Mouse (Mus musculus) MEL (cell line): ENCODE data around the gene Tppp2. TPM values are rescaled to one million over a fixed set of nuclear protein-coding genes. Genes with fewer than 3 reads are reported as not detected.

Source experiments
- DNase-seq: peaks from one replicate; pipeline ENCODE4 v3.0.0; 2011; ENCODE audit warnings: low read depth, low spot score
- H3K27ac ChIP-seq: 2 replicates; pipeline ENCODE4 v1.5.1; 2012; ENCODE audit warnings: low read depth, mild to moderate bottlenecking, control low read depth, low read length, moderate library complexity; ENCODE audit not compliant: control insufficient read depth
- H3K27me3 ChIP-seq, 2 experiments: fragments of 150-350 bp in 1 of 2; sonication (generic) in 1 of 2; 2 replicates each; pipeline ENCODE4 v1.6.1; 2012; ENCODE audit warnings: low read length in 2 of 2, mild to moderate bottlenecking in 2 of 2, improper control_type of control experiment in 1 of 2, moderate library complexity in 1 of 2; ENCODE audit not compliant: insufficient read depth in 2 of 2, control insufficient read depth in 1 of 2
- H3K36me3 ChIP-seq, 2 experiments: 2 replicates each; pipeline ENCODE4 v1.6.1; 2012 to 2014; ENCODE audit warnings: low read length in 2 of 2, improper control_type of control experiment in 1 of 2, inconsistent platforms in 1 of 2, mild to moderate bottlenecking in 1 of 2; ENCODE audit not compliant: insufficient read depth in 2 of 2, control insufficient read depth in 1 of 2
- H3K4me1 ChIP-seq, 2 experiments: fragments of 150-350 bp in 1 of 2; sonication (generic) in 1 of 2; 2 replicates each; pipeline ENCODE4 v1.6.1; 2012; ENCODE audit warnings: low read length in 2 of 2, improper control_type of control experiment in 1 of 2, mild to moderate bottlenecking in 1 of 2; ENCODE audit not compliant: insufficient read depth in 2 of 2, control insufficient read depth in 1 of 2
- H3K4me3 ChIP-seq, 2 experiments: fragments of 150-350 bp in 1 of 2; sonication (generic) in 1 of 2; 2 replicates each; pipeline ENCODE4 v1.5.1; 2012; ENCODE audit warnings: low read depth in 2 of 2, low read length in 2 of 2, mild to moderate bottlenecking in 2 of 2, moderate library complexity in 2 of 2, control low read depth in 1 of 2, improper control_type of control experiment in 1 of 2; ENCODE audit not compliant: control insufficient read depth in 1 of 2, insufficient read depth in 1 of 2
- H3K79me2 ChIP-seq: 2 replicates; pipeline ENCODE4 v1.6.1; 2012; ENCODE audit warnings: mild to moderate bottlenecking, low read length, moderate library complexity; ENCODE audit not compliant: control insufficient read depth, poor library complexity, insufficient read depth
- H3K9ac ChIP-seq: 2 replicates; pipeline ENCODE4 v1.6.1; 2012; ENCODE audit warnings: low read depth, mild to moderate bottlenecking, control low read depth, low read length, moderate library complexity; ENCODE audit not compliant: control insufficient read depth, poor library complexity, severe bottlenecking
- H3K9me3 ChIP-seq: fragments of 150-350 bp; sonication (generic); replicated peaks from 2 replicates; pipeline ENCODE4 v1.6.1; 2012; ENCODE audit warnings: mild to moderate bottlenecking, low read length, improper control_type of control experiment, moderate library complexity; ENCODE audit not compliant: insufficient read depth
- BHLHE40 ChIP-seq: IDR thresholded peaks from 2 replicates; pipeline ENCODE4 v1.6.1; 2012; ENCODE audit warnings: low read depth, mild to moderate bottlenecking, inconsistent platforms, low read length, improper control_type of control experiment, borderline replicate concordance
- CHD1 ChIP-seq: IDR thresholded peaks from 2 replicates; pipeline ENCODE4 v1.6.1; 2012; ENCODE audit warnings: low read depth, mild to moderate bottlenecking, inconsistent platforms, low read length, improper control_type of control experiment
- CTCF ChIP-seq, 3 experiments: IDR thresholded peaks in 2 of 3; conservative IDR thresholded peaks in 1 of 3; 2 replicates each; pipeline ENCODE4 v1.5.1; 2011 to 2012; ENCODE audit warnings: low read length in 3 of 3, low read depth in 2 of 3, mild to moderate bottlenecking in 2 of 3, improper control_type of control experiment in 1 of 3, inconsistent platforms in 1 of 3, mixed read lengths in 1 of 3, moderate library complexity in 1 of 3; ENCODE audit not compliant: control insufficient read depth in 1 of 3, insufficient read depth in 1 of 3, poor library complexity in 1 of 3, severe bottlenecking in 1 of 3
- E2F4 ChIP-seq: IDR thresholded peaks from 2 replicates; pipeline ENCODE4 v1.6.1; 2011; ENCODE audit warnings: low read depth, low read length, improper control_type of control experiment, borderline replicate concordance
- ELF1 ChIP-seq: IDR thresholded peaks from 2 replicates; pipeline ENCODE4 v1.6.1; 2014; ENCODE audit warnings: low read depth, mild to moderate bottlenecking, inconsistent platforms, low read length, improper control_type of control experiment, moderate library complexity
- EP300 ChIP-seq, 2 experiments: IDR thresholded peaks; 2 replicates each; pipeline ENCODE4 v1.6.1; 2011; ENCODE audit warnings: improper control_type of control experiment in 2 of 2, low read length in 2 of 2, low read depth in 1 of 2, mild to moderate bottlenecking in 1 of 2
- ETS1 ChIP-seq: IDR thresholded peaks from 2 replicates; pipeline ENCODE4 v1.6.1; 2012; ENCODE audit warnings: low read depth, mild to moderate bottlenecking, inconsistent platforms, low read length, improper control_type of control experiment, moderate library complexity
- GATA1 ChIP-seq: IDR thresholded peaks from 2 replicates; pipeline ENCODE4 v1.6.1; 2011; ENCODE audit warnings: low read depth, low read length, improper control_type of control experiment
- JUND ChIP-seq: IDR thresholded peaks from 2 replicates; pipeline ENCODE4 v1.6.1; 2011; ENCODE audit warnings: low read depth, mild to moderate bottlenecking, improper control_type of control experiment, low read length
- KAT2A ChIP-seq: conservative IDR thresholded peaks from 2 replicates; pipeline ENCODE4 v1.6.1; 2012; ENCODE audit warnings: low read depth, low read length, improper control_type of control experiment, inconsistent platforms
- MAFK ChIP-seq: IDR thresholded peaks from 2 replicates; pipeline ENCODE4 v1.6.1; 2011; ENCODE audit warnings: low read depth, mild to moderate bottlenecking, low read length, improper control_type of control experiment, borderline replicate concordance
- MAX ChIP-seq: IDR thresholded peaks from 2 replicates; pipeline ENCODE4 v1.6.1; 2011; ENCODE audit warnings: low read length, improper control_type of control experiment
- MAZ ChIP-seq: IDR thresholded peaks from 2 replicates; pipeline ENCODE4 v1.6.1; 2012; ENCODE audit warnings: low read depth, mild to moderate bottlenecking, inconsistent platforms, low read length, improper control_type of control experiment
- MEF2A ChIP-seq: IDR thresholded peaks from 2 replicates; pipeline ENCODE4 v1.6.1; 2014; ENCODE audit warnings: low read depth, mild to moderate bottlenecking, inconsistent platforms, low read length, improper control_type of control experiment; ENCODE audit not compliant: poor library complexity, insufficient replicate concordance, severe bottlenecking; ENCODE audit errors: extremely low read depth
- MYC ChIP-seq: IDR thresholded peaks from 2 replicates; pipeline ENCODE4 v1.6.1; 2011; ENCODE audit warnings: low read depth, mild to moderate bottlenecking, low read length, improper control_type of control experiment, moderate library complexity
- NELFE ChIP-seq: IDR thresholded peaks from 2 replicates; pipeline ENCODE4 v1.6.1; 2011; ENCODE audit warnings: low read depth, low read length, improper control_type of control experiment
- NRF1 ChIP-seq: IDR thresholded peaks from 2 replicates; pipeline ENCODE4 v1.6.1; 2014; ENCODE audit warnings: low read depth, mild to moderate bottlenecking, inconsistent platforms, low read length, improper control_type of control experiment, moderate library complexity; ENCODE audit not compliant: poor library complexity, insufficient read depth, severe bottlenecking
- POLR2AphosphoS2 ChIP-seq: IDR thresholded peaks from 2 replicates; pipeline ENCODE4 v1.6.1; 2011; ENCODE audit warnings: low read length, improper control_type of control experiment
- POLR2AphosphoS5 ChIP-seq: IDR thresholded peaks from 2 replicates; pipeline ENCODE4 v1.6.1; 2012; ENCODE audit warnings: low read depth, borderline replicate concordance, mild to moderate bottlenecking, inconsistent platforms, low read length, moderate library complexity, mixed read lengths
- SMC3 ChIP-seq: IDR thresholded peaks from 2 replicates; pipeline ENCODE4 v1.6.1; 2011; ENCODE audit warnings: low read depth, low read length, improper control_type of control experiment
- TAL1 ChIP-seq: IDR thresholded peaks from 2 replicates; pipeline ENCODE4 v1.6.1; 2012; ENCODE audit warnings: mild to moderate bottlenecking, inconsistent platforms, low read length, moderate library complexity, mixed read lengths
- TBP ChIP-seq: IDR thresholded peaks from 2 replicates; pipeline ENCODE4 v1.8.0; 2011; ENCODE audit warnings: low read depth, low read length, improper control_type of control experiment
- TCF12 ChIP-seq: IDR thresholded peaks from 2 replicates; pipeline ENCODE4 v1.6.1; 2014; ENCODE audit warnings: low read depth, mild to moderate bottlenecking, inconsistent platforms, low read length, improper control_type of control experiment, moderate library complexity
- UBTF ChIP-seq: IDR thresholded peaks from 2 replicates; pipeline ENCODE4 v1.6.1; 2012; ENCODE audit warnings: low read depth, mild to moderate bottlenecking, inconsistent platforms, low read length, improper control_type of control experiment, moderate library complexity, borderline replicate concordance; ENCODE audit not compliant: insufficient read depth
- USF1 ChIP-seq: IDR thresholded peaks from 2 replicates; pipeline ENCODE4 v1.6.1; 2014; ENCODE audit warnings: low read depth, mild to moderate bottlenecking, inconsistent platforms, low read length, improper control_type of control experiment, moderate library complexity
- USF2 ChIP-seq, 2 experiments: IDR thresholded peaks; 2 replicates each; pipeline ENCODE4 v1.6.1; 2011 to 2012; ENCODE audit warnings: improper control_type of control experiment in 2 of 2, low read length in 2 of 2, borderline replicate concordance in 1 of 2, inconsistent platforms in 1 of 2, low read depth in 1 of 2, mild to moderate bottlenecking in 1 of 2; ENCODE audit not compliant: insufficient read depth in 1 of 2
- ZC3H11A ChIP-seq: IDR thresholded peaks from 2 replicates; pipeline ENCODE4 v1.6.1; 2012; ENCODE audit warnings: low read depth, mild to moderate bottlenecking, inconsistent platforms, low read length, improper control_type of control experiment
- ZKSCAN1 ChIP-seq: IDR thresholded peaks from 2 replicates; pipeline ENCODE4 v1.6.1; 2012; ENCODE audit warnings: low read depth, mild to moderate bottlenecking, inconsistent platforms, low read length, improper control_type of control experiment, moderate library complexity
- ZMIZ1 ChIP-seq: IDR thresholded peaks from 2 replicates; pipeline ENCODE4 v1.6.1; 2012; ENCODE audit warnings: low read depth, mild to moderate bottlenecking, inconsistent platforms, low read length, improper control_type of control experiment, moderate library complexity
- ZNF384 ChIP-seq: IDR thresholded peaks from 2 replicates; pipeline ENCODE4 v1.6.1; 2012; ENCODE audit warnings: low read depth, mild to moderate bottlenecking, inconsistent platforms, low read length, improper control_type of control experiment
- polyA plus RNA-seq, 2 experiments: library from polyadenylated mRNA; stranded (reverse) in 1 of 2; unstranded in 1 of 2; fragments of >175 nt in 1 of 2; fragments of >200 nt in 1 of 2; gene quantifications; 2 replicates each; pipeline versions ENCODE4 v1.2.1 to v1.2.4; 2012; ENCODE audit warnings: low replicate concordance in 2 of 2, low read depth in 1 of 2; ENCODE audit not compliant: insufficient read length in 2 of 2, insufficient read depth in 1 of 2, missing spikeins in 1 of 2
- total RNA-seq: library from RNA; depleted of rRNA; stranded (reverse); fragments of 300-350 nt; gene quantifications from 2 replicates; pipeline ENCODE4 v1.2.3, GENCODE M21; 2012

The Tppp2 gene
- total and polyA plus RNA-seq, 3 experiments, result not detected

DNA sequence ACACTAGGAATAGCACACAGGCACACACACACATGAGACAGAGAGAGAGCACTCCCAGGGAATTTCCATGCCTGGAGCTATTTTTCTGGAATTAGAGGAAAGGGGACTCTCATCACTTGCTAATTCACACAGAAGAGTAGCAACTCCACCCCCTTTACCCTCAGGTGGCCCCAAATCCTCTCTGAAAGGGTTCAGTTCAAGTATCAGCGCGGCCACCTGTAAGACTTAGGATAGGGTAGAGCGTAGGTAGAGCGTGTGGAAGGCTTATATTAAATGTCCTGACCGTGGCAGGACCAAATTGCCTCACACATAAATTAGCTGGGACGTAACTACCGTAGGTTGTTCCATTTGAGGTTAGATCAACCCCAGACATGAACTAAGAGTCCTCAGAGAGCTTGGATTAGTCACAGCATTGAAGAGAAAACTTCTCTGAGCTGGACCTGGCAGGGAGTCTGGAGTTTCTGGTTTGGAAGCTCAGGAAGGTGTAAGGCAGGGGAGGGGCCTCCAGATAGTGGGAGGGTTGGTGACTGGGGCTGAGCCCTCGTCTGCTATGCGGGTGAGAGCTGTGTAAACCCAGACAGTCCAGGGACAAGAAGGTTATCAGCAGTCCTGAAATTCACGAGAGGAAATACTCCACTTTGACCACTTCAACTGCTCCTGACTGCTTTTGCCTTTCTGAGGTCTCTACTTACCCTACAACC, 25.0 kb upstream of the Tppp2 start:
- Histone ChIP-seq H3K9me3 (no peaks in the 10 kb centered on the region), H3K9ac (no peak overlapping the region), H3K79me2 (no peaks in the 10 kb centered on the region), H3K27ac (no peak overlapping the region), H3K36me3 (peaks cover 0 to 8% of the 10 kb centered on the region in 2 experiments; a peak in 2 of 4 replicates), H3K4me1 (peaks cover 3 to 17% of the 10 kb centered on the region in 2 experiments; a peak in 3 of 4 replicates), H3K4me3 (no peak overlapping the region)
- no peak for DNase-seq
- TF ChIP-seq ZC3H11A (no peak), ZNF384 (peak; percentile 42; the same call in 1 of the 2 replicates)
- TF ChIP-seq, all 39 proteins: peak for 1
- no peaks in the 10 kb centered on the region for H3K27me3 ChIP-seq

- Histone ChIP-seq H3K9ac (no peak overlapping the region), H3K79me2 (no peaks in the 10 kb centered on the region), H3K9me3 (no peaks in the 10 kb centered on the region), H3K4me3 (no peak overlapping the region), H3K27ac (no peak overlapping the region), H3K27me3 (no peaks in the 10 kb centered on the region), H3K36me3 (peaks cover 0 to 8% of the 10 kb centered on the region in 2 experiments; a peak in 2 of 4 replicates), H3K4me1 (peaks cover 3 to 17% of the 10 kb centered on the region in 2 experiments; a peak in 3 of 4 replicates)
- peak; percentile 31 for DNase-seq
- no peak for TF ChIP-seq POLR2AphosphoS2
- TF ChIP-seq ELF1, result no peak
- TF ChIP-seq ZKSCAN1, result no peak
- no peak for TF ChIP-seq ZMIZ1
- no peak for TF ChIP-seq NELFE
- no peak for TF ChIP-seq BHLHE40
- TF ChIP-seq SMC3, result no peak
- TF ChIP-seq MAX, result no peak
- TF ChIP-seq TAL1, result peak; percentile 50
- TF ChIP-seq POLR2AphosphoS5, result no peak
- TF ChIP-seq E2F4, result no peak
- no peak for TF ChIP-seq CHD1
- TF ChIP-seq EP300 (IDR thresholded peaks at IDR 0.05; ENCODE audit: low read depth in 1 of 2, low read length in 2 of 2), result peak in 1 of 2 experiments; percentile 36; a peak in 1 of 4 replicates
- no peak for TF ChIP-seq CTCF (IDR thresholded peaks at IDR 0.05 in 2 of 3, conservative IDR thresholded peaks at IDR 0.05 in 1 of 3; ENCODE audit: control insufficient read depth in 1 of 3, insufficient read depth in 1 of 3, low read depth in 2 of 3, low read length in 3 of 3, poor library complexity in 1 of 3, severe bottlenecking in 1 of 3)
- TF ChIP-seq ETS1, result no peak
- TF ChIP-seq ZNF384, result no peak
- no peak for TF ChIP-seq NRF1
- no peak for TF ChIP-seq USF1
- no peak for TF ChIP-seq UBTF
- no peak for TF ChIP-seq JUND
- TF ChIP-seq TBP, result no peak
- no peak for TF ChIP-seq USF2 (IDR thresholded peaks at IDR 0.05; ENCODE audit: borderline replicate concordance in 1 of 2, insufficient read depth in 1 of 2, low read depth in 1 of 2, low read length in 2 of 2)
- TF ChIP-seq GATA1, result 0 out of 2 replicates have a peak, but pooled peaks have one; percentile 22
- peak; percentile 53 for TF ChIP-seq TCF12
- TF ChIP-seq KAT2A, result no peak
- TF ChIP-seq MAZ, result no peak
- TF ChIP-seq MYC, result no peak
- TF ChIP-seq MAFK, result no peak
- no peak for TF ChIP-seq MEF2A
These were observed 24.4 kb upstream of the Tppp2 start for GRCm38 (mm10) chr14:51893809-51894208.
